Mouse (Mus musculus): ENCODE results near the gene Abcd3.

DNA sequence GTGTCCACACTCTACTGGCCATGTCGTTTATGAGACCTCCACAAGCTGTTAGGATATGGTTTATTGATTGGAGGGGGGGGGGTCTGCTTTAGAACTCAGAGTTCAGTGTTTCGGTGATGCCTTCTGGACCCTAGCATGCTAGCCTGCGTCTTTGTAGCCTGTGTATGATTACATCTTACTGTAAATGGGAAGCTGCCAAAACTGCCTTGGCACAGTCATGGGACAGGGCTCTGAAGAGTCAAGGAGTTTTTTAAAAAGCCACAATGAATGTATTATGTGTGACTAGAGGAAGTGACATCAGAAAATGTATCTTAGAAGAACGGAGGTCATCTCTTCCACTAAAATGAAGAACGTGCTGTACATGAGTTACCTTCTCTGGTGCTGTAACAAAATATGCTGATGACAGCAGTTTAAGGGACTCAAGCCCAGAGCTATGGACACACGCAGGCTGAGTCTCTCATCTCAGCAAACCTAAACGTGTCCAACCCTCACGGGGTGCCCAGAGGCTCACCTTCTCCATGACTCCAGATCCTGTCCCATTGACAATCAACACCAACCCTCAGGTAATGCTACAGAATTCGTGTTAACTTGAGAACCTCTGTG, 26.4 kb upstream of the Abcd3 start:
- no peak for TF ChIP-seq CTCF (IDR thresholded peaks at IDR 0.05; ENCODE audit: low read depth)
- no peak for TF ChIP-seq EP300 (IDR thresholded peaks at IDR 0.05; ENCODE audit: low read depth)

Data from liver, embryonic 14.5 days (tissue).